Mouse (Mus musculus): Measurements from ENCODE around the gene Gabpb2.

The Gabpb2 gene

GRCm38 (mm10) chr3:95195772-95196171 is 21.9 kb downstream of the Gabpb2 start:
- DNase-seq (ENCODE audit: low read depth in 2 of 2, low spot score in 2 of 2): no peak

GRCm38 (mm10) chr3:95194721-95195135 is 23.0 kb downstream of the Gabpb2 start:
- no peak for DNase-seq (ENCODE audit: low read depth in 2 of 2, low spot score in 2 of 2)

DNA sequence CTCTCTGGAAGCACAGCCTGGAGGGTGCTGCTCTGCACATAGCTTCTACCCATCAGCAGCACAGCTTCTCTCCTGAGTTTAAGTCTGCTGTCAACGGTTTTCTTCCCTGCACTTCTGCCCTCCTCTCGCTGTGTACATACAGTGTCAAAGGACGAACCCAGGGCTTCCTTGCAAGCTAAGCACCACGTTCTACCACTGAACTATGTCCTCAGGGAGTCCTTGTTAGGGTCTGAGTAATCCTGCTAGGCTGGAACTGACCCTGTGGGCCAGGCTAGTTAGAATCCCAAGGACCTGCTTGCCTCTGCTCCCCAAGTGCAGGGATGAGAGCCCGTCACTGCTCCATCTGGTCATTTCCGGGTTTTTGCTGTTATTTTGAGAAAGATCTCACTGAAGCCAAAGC is 30.8 kb downstream of the Gabpb2 start:
- DNase-seq (ENCODE audit: low read depth in 2 of 2, low spot score in 2 of 2): no peak

- DNase-seq (ENCODE audit: low read depth in 2 of 2, low spot score in 2 of 2): no peak
Measured at GRCm38 (mm10) chr3:95186100-95186499, 31.6 kb downstream of the Gabpb2 start.

DNA sequence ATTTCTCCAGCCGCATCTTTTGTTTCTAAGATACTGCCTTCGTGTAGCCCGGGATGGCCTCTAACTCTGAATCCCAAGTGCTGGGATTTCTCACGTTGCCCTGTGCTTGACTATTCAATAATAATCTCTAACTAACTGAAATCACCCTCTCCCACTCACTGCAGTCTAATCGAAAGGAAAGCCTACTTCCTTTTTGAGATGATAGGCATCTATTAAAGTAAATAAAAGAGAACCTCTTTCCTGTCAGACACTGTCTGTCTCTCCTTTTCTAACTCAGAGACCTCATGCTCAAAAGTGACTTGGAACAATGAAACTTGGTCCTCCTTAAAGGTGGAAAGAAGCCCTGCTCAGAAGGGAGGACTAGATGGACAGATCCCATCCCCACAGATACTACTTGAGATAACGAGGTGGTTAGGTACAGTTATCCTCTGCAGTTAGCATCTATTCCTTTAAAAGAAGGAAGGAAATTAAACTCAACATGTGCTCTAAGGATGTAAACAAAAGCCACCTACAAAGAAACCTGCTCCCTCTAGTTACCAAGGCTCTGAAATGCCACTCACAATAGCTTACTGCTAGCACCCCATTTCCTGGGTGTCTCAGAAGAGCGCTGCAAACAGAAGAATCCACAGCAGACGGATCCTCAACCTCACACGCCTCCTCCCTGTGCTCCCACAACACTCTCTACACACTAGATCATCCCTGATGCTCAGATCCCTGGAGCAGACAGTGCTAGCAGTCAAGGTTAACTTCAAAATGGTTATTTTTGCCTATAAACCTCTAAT is 32.7 kb downstream of the Gabpb2 start:
- no peak for DNase-seq (ENCODE audit: low read depth in 2 of 2, low spot score in 2 of 2)

- DNase-seq (ENCODE audit: low read depth in 2 of 2, low spot score in 2 of 2): no peak
Measured at GRCm38 (mm10) chr3:95181841-95182240, 35.9 kb downstream of the Gabpb2 start.

DNA sequence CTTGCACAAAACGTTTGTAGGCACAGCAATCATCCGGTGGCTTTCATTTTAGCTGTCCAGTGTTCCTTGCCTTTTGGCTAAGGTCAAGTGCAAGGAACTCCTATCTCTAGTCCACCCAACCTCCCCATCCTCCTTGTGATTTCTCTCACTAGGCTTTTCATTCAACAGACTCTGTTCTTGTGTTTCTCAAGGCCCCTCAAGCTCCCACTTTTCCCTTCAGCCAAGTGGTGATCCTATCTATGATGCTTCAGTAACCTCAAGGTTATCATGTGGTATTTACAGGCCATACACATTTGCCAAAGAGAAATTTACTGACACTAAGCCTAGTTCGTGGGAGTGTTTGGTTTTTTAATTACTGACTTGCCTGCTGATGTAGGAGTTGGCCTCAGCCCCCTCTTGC is 37.8 kb downstream of the Gabpb2 start:
- no peak for DNase-seq (ENCODE audit: low read depth in 2 of 2, low spot score in 2 of 2)

- no peak for DNase-seq (ENCODE audit: low read depth in 2 of 2, low spot score in 2 of 2)
Measured at GRCm38 (mm10) chr3:95178948-95179347, 38.8 kb downstream of the Gabpb2 start.

- no peak for DNase-seq (ENCODE audit: low read depth in 2 of 2, low spot score in 2 of 2)
Measured at GRCm38 (mm10) chr3:95177583-95177982, 40.1 kb downstream of the Gabpb2 start.

DNA sequence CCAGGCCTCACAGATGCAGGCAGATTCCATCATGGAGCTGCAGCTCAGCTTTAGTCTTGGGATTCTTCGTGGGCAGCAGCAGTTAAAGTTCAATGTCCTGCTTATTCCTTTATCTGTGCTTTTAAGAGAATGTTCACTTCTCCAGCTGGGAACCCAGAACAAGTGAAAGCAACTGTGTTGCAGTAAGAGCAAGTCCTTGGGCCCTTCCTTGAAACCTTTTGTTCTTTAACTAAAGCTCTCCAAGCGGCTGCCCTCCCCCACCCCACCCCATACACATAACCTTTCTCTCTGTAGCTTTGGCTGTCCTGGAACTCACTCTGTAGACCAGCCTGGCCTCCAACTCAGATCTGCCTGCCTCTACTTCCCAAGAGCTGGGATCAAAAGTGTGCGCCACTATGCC is 41.2 kb downstream of the Gabpb2 start:
- no peak for DNase-seq (ENCODE audit: low read depth in 2 of 2, low spot score in 2 of 2)

- peak; percentile 80 to 85 for DNase-seq (ENCODE audit: low read depth in 2 of 2, low spot score in 2 of 2)
Measured at GRCm38 (mm10) chr3:95174011-95174592, 43.6 kb downstream of the Gabpb2 start.

GRCm38 (mm10) chr3:95173256-95173949 is 44.3 kb downstream of the Gabpb2 start:
- no peak for DNase-seq (ENCODE audit: low read depth in 2 of 2, low spot score in 2 of 2)

- no peak for DNase-seq (ENCODE audit: low read depth in 2 of 2, low spot score in 2 of 2)
Measured at GRCm38 (mm10) chr3:95172526-95173255, 45.0 kb downstream of the Gabpb2 start.

- DNase-seq (ENCODE audit: low read depth in 2 of 2, low spot score in 2 of 2): no peak
Measured at GRCm38 (mm10) chr3:95171105-95171504, 46.6 kb downstream of the Gabpb2 start.

DNA sequence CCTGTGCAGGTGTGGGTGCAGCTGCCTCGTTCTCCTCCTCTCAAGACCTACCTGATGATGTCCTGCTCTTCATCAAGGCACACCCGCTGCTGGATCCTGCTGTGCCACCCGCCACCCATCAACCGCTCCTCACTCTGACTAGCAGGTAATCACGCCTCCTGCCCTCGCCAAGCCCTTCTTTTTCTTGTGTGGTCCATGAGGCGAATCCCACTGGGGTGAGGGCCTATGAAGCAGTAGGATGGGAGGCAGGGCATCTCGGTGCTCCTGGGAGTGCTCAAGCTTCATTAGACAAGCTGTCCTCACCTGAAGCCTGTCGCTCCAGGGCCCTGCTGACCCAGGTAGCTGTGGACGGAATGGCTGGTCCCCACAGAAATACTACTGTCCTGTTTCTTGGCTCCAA is 47.7 kb downstream of the Gabpb2 start:
- no peak for DNase-seq (ENCODE audit: low read depth in 2 of 2, low spot score in 2 of 2)

DNA sequence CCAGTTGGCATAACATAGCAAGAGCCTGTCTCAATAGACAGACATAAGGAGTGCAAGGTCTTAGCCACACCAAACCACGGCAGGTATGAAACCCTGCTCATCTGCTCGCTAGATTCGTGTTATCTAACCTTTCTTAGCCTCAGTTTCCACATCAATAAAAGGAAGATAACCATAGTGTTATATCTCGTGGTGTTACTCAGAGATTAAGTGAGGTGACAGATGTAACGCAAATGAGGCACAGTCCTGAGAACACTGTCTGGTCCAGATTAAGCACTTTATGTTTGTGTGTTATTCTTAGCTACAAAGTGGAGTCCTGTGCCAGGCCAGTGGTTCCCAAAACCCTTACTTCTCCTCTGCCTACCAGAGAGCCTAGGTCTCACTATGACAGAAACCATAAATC is 52.9 kb downstream of the Gabpb2 start:
- no peak for DNase-seq (ENCODE audit: low read depth in 2 of 2, low spot score in 2 of 2)

- DNase-seq (ENCODE audit: low read depth in 2 of 2, low spot score in 2 of 2): no peak
Measured at GRCm38 (mm10) chr3:95164256-95164550, 53.5 kb downstream of the Gabpb2 start.

DNA sequence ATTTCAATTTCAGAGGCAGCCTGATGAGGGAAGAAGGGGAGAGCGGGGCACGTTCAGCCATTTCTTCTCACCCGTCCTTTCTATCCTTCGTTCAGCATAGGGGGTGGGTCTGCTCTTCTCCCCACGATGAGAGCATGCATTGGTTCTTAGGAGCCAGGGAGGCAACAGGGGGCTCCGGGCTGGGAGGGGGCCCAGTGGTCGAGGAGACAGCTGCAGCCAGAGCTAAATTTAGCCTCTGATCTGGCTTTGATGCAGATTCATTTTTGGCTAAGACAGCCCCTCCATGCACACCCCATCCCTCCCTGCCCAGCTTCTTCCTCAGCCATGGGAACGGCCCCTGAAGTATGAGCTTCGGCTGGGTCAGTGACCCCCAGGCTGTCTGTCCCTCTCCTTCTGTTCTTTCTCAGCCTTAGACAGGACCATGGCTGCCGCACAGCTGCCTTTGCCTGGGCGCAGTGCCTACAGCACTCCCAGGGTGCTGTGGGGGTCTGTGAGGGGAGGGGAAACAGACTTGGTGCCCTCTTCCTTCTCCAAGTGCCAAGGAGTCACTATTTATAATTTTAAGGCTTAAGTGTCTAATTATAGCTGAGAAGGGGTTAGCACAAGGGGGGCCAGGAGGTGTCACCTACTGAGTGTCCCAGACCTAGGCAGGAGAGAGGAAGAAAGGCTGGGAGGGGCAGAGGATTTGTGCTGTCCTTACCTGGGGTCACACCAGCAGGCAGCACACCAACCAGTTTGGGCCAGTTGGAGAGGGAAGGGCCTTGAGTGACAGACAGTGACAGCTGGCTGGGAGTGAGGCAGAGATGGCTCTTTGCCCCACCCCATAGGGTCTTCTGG is 54.1 kb downstream of the Gabpb2 start:
- no peak for DNase-seq (ENCODE audit: low read depth in 2 of 2, low spot score in 2 of 2)

DNA sequence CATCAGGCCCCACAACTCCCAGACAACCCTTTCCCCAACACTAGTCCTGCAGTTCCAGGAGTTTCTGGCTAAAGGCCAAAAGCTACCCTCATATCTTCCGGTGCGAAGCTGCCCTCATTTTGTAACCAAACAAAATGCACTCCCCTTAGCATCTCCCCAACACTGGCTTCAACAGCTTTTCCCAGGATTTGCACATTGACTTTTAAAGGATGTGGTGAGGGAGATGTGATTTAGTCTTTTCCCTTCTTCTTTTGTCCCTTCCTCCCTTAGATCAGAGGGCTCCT is 55.4 kb downstream of the Gabpb2 start:
- no peak for DNase-seq (ENCODE audit: low read depth in 2 of 2, low spot score in 2 of 2)

- DNase-seq (ENCODE audit: low read depth in 2 of 2, low spot score in 2 of 2): no peak
Measured at GRCm38 (mm10) chr3:95161618-95162344, 55.9 kb downstream of the Gabpb2 start.
